Mouse (Mus musculus) small intestine, adult 2 months (tissue): ENCODE results near the gene Slc2a8.

Experiments
- CTCF ChIP-seq: fragments of 200-500 bp; IDR thresholded peaks from 2 replicates; pipeline ENCODE4 v1.5.1; 2012; ENCODE audit warnings: low read depth, mild to moderate bottlenecking, control low read depth, inconsistent platforms, low read length, moderate library complexity, mixed read lengths; ENCODE audit not compliant: insufficient replicate concordance, insufficient read length; ENCODE audit errors: extremely low read depth
- POLR2A ChIP-seq: fragments of 200-500 bp; IDR thresholded peaks from 2 replicates; pipeline ENCODE4 v1.6.1; 2012; ENCODE audit warnings: low read depth, mild to moderate bottlenecking, control low read depth, inconsistent platforms, low read length, moderate library complexity

DNA sequence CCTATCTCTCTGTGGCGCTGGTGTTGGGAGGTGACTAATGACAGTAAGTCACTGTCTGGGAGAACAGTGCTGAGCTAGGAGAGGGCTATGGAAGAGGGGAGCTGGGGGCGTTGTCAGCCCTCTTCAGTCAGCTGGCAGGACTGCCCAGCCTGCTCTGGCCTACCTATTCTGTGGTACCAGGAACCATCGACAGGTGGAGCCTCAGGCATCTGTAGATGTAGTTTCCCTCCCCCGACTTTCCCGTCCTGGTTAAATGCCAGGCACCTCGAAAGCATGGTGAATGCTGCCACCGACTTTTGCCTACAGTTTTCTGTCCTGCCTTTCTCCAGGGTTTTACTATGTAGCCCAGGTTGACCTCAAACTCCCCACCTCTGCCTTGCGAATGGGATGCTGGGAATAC is 24.5 kb downstream of the Slc2a8 start:
- TF ChIP-seq CTCF (no peak), POLR2A (no peak)
